Mouse (Mus musculus): ENCODE data around the gene Aqr. TPM values are rescaled to one million over a fixed set of nuclear protein-coding genes. Genes with fewer than 3 reads are reported as not detected.

Gene Aqr
- total RNA-seq, 2 experiments from 2014 or later: 74.2 to 74.9 TPM

GRCm38 (mm10) chr2:114144915-114145314, 41.9 kb downstream of the Aqr start:
- ATAC-seq (replicated peaks; ENCODE audit: low FRiP score, low TSS enrichment, poor library complexity, severe bottlenecking): no peak

- ATAC-seq (replicated peaks; ENCODE audit: low FRiP score, low TSS enrichment, poor library complexity, severe bottlenecking): no peak
Observed at GRCm38 (mm10) chr2:114143842-114144241, 43.0 kb downstream of the Aqr start.

- ATAC-seq (replicated peaks; ENCODE audit: low FRiP score, low TSS enrichment, poor library complexity, severe bottlenecking): no peak
Observed at GRCm38 (mm10) chr2:114136755-114137154, 50.1 kb downstream of the Aqr start.

- ATAC-seq (replicated peaks; ENCODE audit: low FRiP score, low TSS enrichment, poor library complexity, severe bottlenecking): no peak
Observed at GRCm38 (mm10) chr2:114135777-114136176, 51.0 kb downstream of the Aqr start.

GRCm38 (mm10) chr2:114133355-114133754, 53.5 kb downstream of the Aqr start:
- no peak for ATAC-seq (replicated peaks; ENCODE audit: low FRiP score, low TSS enrichment, poor library complexity, severe bottlenecking)

GRCm38 (mm10) chr2:114130657-114131056, 56.2 kb downstream of the Aqr start:
- ATAC-seq (replicated peaks; ENCODE audit: low FRiP score, low TSS enrichment, poor library complexity, severe bottlenecking): no peak

GRCm38 (mm10) chr2:114123304-114123703, 63.5 kb downstream of the Aqr start:
- ATAC-seq (replicated peaks; ENCODE audit: low FRiP score, low TSS enrichment, poor library complexity, severe bottlenecking): no peak

GRCm38 (mm10) chr2:114119451-114119850, 67.4 kb downstream of the Aqr start:
- ATAC-seq (replicated peaks; ENCODE audit: low FRiP score, low TSS enrichment, poor library complexity, severe bottlenecking): no peak

GRCm38 (mm10) chr2:114117665-114118064, 69.2 kb downstream of the Aqr start:
- 0 out of 2 replicates have a peak, but pooled peaks have one; percentile 10 for ATAC-seq (replicated peaks; ENCODE audit: low FRiP score, low TSS enrichment, poor library complexity, severe bottlenecking)

- peak; percentile 59 for ATAC-seq (replicated peaks; ENCODE audit: low FRiP score, low TSS enrichment, poor library complexity, severe bottlenecking)
Observed at GRCm38 (mm10) chr2:114117235-114117634, 69.6 kb downstream of the Aqr start.

GRCm38 (mm10) chr2:114115563-114115962, 71.3 kb downstream of the Aqr start:
- peak; percentile 46 for ATAC-seq (replicated peaks; ENCODE audit: low FRiP score, low TSS enrichment, poor library complexity, severe bottlenecking)

- ATAC-seq (replicated peaks; ENCODE audit: low FRiP score, low TSS enrichment, poor library complexity, severe bottlenecking): no peak
Observed at GRCm38 (mm10) chr2:114107288-114108278, 79.2 kb downstream of the Aqr start.

GRCm38 (mm10) chr2:114106383-114106782, 80.4 kb downstream of the Aqr start:
- no peak for ATAC-seq (replicated peaks; ENCODE audit: low FRiP score, low TSS enrichment, poor library complexity, severe bottlenecking)

- ATAC-seq (replicated peaks; ENCODE audit: low FRiP score, low TSS enrichment, poor library complexity, severe bottlenecking): no peak
Observed at GRCm38 (mm10) chr2:114102471-114102870, 84.4 kb downstream of the Aqr start.

- ATAC-seq (replicated peaks; ENCODE audit: low FRiP score, low TSS enrichment, poor library complexity, severe bottlenecking): no peak
Observed at GRCm38 (mm10) chr2:114100834-114101233, 86.0 kb downstream of the Aqr start.

- ATAC-seq (replicated peaks; ENCODE audit: low FRiP score, low TSS enrichment, poor library complexity, severe bottlenecking): no peak
Observed at GRCm38 (mm10) chr2:114099816-114100215, 87.0 kb downstream of the Aqr start.

GRCm38 (mm10) chr2:114099109-114099508, 87.7 kb downstream of the Aqr start:
- ATAC-seq (replicated peaks; ENCODE audit: low FRiP score, low TSS enrichment, poor library complexity, severe bottlenecking): no peak

- peak; percentile 80 for ATAC-seq (replicated peaks; ENCODE audit: low FRiP score, low TSS enrichment, poor library complexity, severe bottlenecking)
Observed at GRCm38 (mm10) chr2:114097627-114098026, 89.2 kb downstream of the Aqr start.

GRCm38 (mm10) chr2:114096570-114096969, 90.3 kb downstream of the Aqr start:
- ATAC-seq (replicated peaks; ENCODE audit: low FRiP score, low TSS enrichment, poor library complexity, severe bottlenecking): no peak

GRCm38 (mm10) chr2:114095348-114095747, 91.5 kb downstream of the Aqr start:
- ATAC-seq (replicated peaks; ENCODE audit: low FRiP score, low TSS enrichment, poor library complexity, severe bottlenecking): no peak

GRCm38 (mm10) chr2:114094696-114095095, 92.1 kb downstream of the Aqr start:
- no peak for ATAC-seq (replicated peaks; ENCODE audit: low FRiP score, low TSS enrichment, poor library complexity, severe bottlenecking)
